Comparison of ENCODE assay signal across 8 mouse cellular contexts in the genomic region with DNA sequence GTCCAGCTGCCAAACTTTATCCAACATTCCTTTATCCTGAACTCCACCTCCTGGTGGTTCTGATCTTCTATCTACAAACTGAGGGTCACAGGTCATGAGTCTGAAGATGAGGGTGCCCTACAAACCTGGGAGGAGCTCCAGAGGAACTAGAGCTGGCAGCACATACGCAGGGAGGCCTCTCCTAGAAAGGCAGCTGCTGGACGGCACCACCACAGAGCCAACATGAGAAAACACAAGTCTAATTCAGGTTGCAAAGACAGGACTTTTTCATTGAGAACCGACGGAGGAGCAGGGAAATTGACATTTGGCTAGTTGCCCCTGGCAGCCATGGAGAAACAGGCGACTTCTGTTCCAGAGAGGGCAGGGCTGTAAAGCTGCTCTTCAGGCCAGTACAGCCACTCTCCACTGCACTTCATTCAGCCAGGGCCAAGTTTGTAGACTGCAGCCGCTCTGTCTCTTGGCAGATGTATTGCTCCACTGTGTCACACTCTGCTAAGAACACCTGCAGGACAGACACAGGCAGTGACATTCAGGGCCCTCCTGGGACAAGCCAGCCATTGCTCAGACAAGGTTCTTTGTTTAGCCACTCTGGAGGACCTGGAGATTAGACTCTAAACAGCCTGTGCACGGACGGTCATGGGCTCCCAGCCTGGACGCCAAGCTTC. TPM values are rescaled to one million over a fixed set of nuclear protein-coding genes. Genes with fewer than 3 reads are reported as not detected.
DNase-seq lines count a peak whose midpoint lies in the region.
"Had no signal": no experiment of that assay in that cellular context is flagged by ENCODE, and none has a peak within 500 bp of the region (broad histone marks: within the 10 kb centered on the region; RNA-seq: fewer than 3 reads in every experiment).

No protein-coding gene starts in this region.

- DNase-seq in kidney, postnatal 14 days: peak; percentile 33
- no peak for DNase-seq in kidney, adult 9 months
- DNase-seq in cerebellum, postnatal 10 days: peak; percentile 68 to 80
- peak; percentile 74 to 80 for DNase-seq in heart, adult 9 months (ENCODE audit: low spot score in 2 of 2)
- DNase-seq in left cerebral cortex, postnatal 25 days (ENCODE audit: low spot score in 2 of 2): peak; percentile 34 to 67
- DNase-seq in right cerebral cortex, postnatal 25 days: peak; percentile 28
- DNase-seq in natural killer cell, adult 2 months (ENCODE audit: low spot score in 2 of 2): no peak

- intact Hi-C loops in left cerebral cortex, postnatal 25 days (cut with DNase I): no loop called here

RNA-seq across cellular contexts. Expression of gene Bag1, which starts 11.8 kb away (rescaled TPM):
- total RNA-seq in left cerebral cortex, postnatal 25 days (2021): 100 to 1,000 TPM; 172 to 178 TPM

RNA-seq across cellular contexts. Expression of gene Chmp5, which starts 11.9 kb away (rescaled TPM):
- 10 to 100 TPM; 81.2 to 83.2 TPM for total RNA-seq in left cerebral cortex, postnatal 25 days (2021)

RNA-seq across cellular contexts. Expression of gene Spink4, which starts 16.5 kb away (rescaled TPM):
- total RNA-seq in left cerebral cortex, postnatal 25 days (2021): not detected
- total RNA-seq: gastrocnemius, postnatal 36 days had no signal

RNA-seq across cellular contexts. Expression of gene Nfx1, which starts 34.4 kb away (rescaled TPM):
- total RNA-seq in left cerebral cortex, postnatal 25 days (2021): 10 to 100 TPM; 67.2 to 71.4 TPM

Comparison
In these comparisons a context has a peak if more than half of its experiments do, and no peak if none do; other contexts are left out.
1. DNase-seq: peak in kidney, postnatal 14 days (single experiment), cerebellum, postnatal 10 days (2 of 2), heart, adult 9 months (2 of 2), left cerebral cortex, postnatal 25 days (2 of 2) and right cerebral cortex, postnatal 25 days (single experiment); none in kidney, adult 9 months (single experiment) and natural killer cell, adult 2 months (0 of 2).